Mouse (Mus musculus): Measurements from ENCODE around the gene Itprip. TPM values are rescaled to one million over a fixed set of nuclear protein-coding genes. Genes with fewer than 3 reads are reported as not detected.
A peak's percentile ranks its signal among the peaks of the same experiment; 100 is the strongest.

Itprip gene
- 3.8 and 4.9 TPM in 2 replicates for total RNA-seq (2014; rRNA removed)
- polyA plus RNA-seq (2015; fragmentation: Nextera tagmentation; extraction: Ambion mirVana), result 2.2 and 2.4 TPM in 2 replicates

DNA sequence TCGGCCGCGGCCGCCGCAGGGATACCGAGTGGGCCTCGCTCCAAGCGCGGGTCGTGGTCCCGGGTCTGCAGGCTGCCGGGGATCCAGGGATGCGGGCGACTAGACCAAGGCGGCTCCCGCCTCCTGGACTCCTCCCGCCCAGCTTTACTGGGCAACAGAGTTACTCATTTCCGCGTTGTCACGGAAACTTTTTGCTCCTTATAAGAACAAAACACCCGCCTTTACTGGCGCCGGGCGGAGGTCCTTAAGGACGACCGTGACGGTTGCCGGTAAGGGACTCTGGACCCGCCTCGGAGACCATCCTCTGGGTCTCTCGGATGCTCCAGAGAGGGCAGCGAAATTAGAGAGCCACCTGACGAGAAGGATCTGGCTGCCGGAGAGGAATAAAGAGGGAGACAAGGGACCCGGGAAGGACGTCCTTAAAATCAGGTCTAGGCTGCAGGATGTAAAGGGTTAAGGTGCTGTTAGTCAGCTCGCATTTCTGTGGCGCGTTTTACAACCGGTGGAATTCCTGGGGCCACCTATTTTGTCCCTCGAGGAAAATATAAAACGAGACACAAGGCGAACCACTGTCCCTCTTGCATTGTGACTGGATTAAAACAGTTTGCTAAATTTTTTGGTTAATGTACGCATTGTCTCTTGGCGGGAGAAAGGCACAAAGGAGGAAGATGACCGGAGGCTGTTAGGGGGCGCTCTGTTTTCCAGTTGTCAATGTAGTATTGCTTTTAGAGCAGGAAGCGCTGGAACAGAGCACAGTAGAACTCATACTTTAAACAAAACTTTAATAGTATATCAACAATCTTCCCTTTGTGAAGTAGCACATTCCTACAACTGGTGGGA lies at the start of gene Itprip, which contains the start of gene Cfap43:
TSS of gene Itprip (minus strand) at position 174 of the 840 bp plus-strand sequence.
TSS of gene Cfap43 (minus strand) at position 162 of the 840 bp plus-strand sequence.
- DNase-seq, result peak; percentile 89
- H3K36me3 ChIP-seq (ENCODE audit: insufficient read depth), result no peaks in the 10 kb centered on the region
- peak; percentile 63 for TF ChIP-seq CTCF (IDR thresholded peaks at IDR 0.05; ENCODE audit: low read depth)
- WGBS, result under 1% methylated on average over 48 of the region's 48 CpGs
- peak within 1 kb of the TSS; percentile 96 for H3K4me2 ChIP-seq (ENCODE audit: low read depth)
- peaks cover 13% of the 10 kb centered on the region; the same call in 1 of the 2 replicates for H3K4me1 ChIP-seq (ENCODE audit: insufficient read depth)
- peak; percentile 86 for ATAC-seq
- peak within 1 kb of the TSS; percentile 62 for H3K9ac ChIP-seq
- H3K27ac ChIP-seq (ENCODE audit: low read depth, low read length), result peak within 1 kb of the TSS; percentile 69
- H3K4me3 ChIP-seq (ENCODE audit: low read depth, low read length), result peak within 1 kb of the TSS; percentile 82
- no peaks in the 10 kb centered on the region for H3K27me3 ChIP-seq (ENCODE audit: insufficient read depth, low read length)
- no peaks in the 10 kb centered on the region for H3K9me3 ChIP-seq (ENCODE audit: low read length)

DNA sequence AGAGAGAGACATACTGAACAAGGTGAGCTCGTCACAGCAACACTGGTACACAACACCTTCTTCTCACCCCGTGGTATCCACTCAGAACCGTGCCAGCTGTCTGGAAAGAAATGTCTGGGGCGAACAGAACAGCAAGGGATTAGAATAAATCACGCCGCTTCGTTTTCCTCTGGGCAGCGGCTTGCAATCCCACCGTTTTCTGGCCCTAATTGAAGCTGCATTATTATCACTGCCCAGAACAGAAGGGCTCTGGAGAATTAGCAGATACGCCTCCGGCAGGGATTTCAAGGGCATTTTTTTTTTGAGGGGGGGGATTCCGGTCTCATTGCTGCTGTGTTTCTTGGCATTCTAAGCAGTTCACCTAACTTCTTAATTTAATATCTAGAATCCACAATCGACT lies 39.1 kb upstream of the Itprip start:
- H3K27me3 ChIP-seq (ENCODE audit: insufficient read depth, low read length), result no peaks in the 10 kb centered on the region
- ATAC-seq, result no peak
- no peak overlapping the region for H3K4me2 ChIP-seq (ENCODE audit: low read depth)
- H3K27ac ChIP-seq (ENCODE audit: low read depth, low read length), result no peak overlapping the region
- H3K9me3 ChIP-seq (ENCODE audit: low read length), result no peaks in the 10 kb centered on the region
- no peak for TF ChIP-seq CTCF (IDR thresholded peaks at IDR 0.05; ENCODE audit: low read depth)
- H3K36me3 ChIP-seq (ENCODE audit: insufficient read depth), result no peaks in the 10 kb centered on the region
- H3K4me1 ChIP-seq (ENCODE audit: insufficient read depth), result 0 out of 2 replicates have a peak, but pooled peaks cover under 1% of the 10 kb centered on the region
- H3K4me3 ChIP-seq (ENCODE audit: low read depth, low read length), result no peak overlapping the region
- DNase-seq, result no peak
- H3K9ac ChIP-seq, result no peak overlapping the region
- WGBS, result 39% methylated on average over 13 of the region's 13 CpGs

DNA sequence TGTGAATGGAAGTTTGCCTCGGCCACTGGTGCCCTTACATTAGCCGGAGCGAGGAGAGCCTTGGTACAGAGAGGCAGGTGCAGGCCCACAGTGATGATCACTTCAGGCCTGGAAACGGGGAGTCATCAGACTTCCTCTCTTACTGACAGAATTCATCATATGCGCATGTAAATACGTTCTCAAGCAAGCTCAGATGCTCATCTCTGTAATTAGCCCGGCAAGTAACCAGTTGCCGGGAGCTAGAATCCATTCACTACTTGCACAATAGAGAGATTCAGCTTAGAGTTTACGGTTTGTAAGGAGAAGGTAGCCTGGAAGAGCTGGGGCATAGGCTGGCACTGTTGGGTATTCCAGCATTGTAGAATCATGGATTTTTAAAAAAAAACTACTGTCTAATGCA lies 34.1 kb upstream of the Itprip start:
- Histone ChIP-seq H3K27ac (ENCODE audit: low read depth, low read length) (no peak overlapping the region), H3K9me3 (ENCODE audit: low read length) (no peaks in the 10 kb centered on the region), H3K4me1 (ENCODE audit: insufficient read depth) (0 out of 2 replicates have a peak, but pooled peaks cover 9% of the 10 kb centered on the region), H3K36me3 (ENCODE audit: insufficient read depth) (no peaks in the 10 kb centered on the region), H3K9ac (no peak overlapping the region), H3K27me3 (ENCODE audit: insufficient read depth, low read length) (no peaks in the 10 kb centered on the region), H3K4me3 (ENCODE audit: low read depth, low read length) (no peak overlapping the region), H3K4me2 (ENCODE audit: low read depth) (no peak overlapping the region)
- TF ChIP-seq CTCF (IDR thresholded peaks at IDR 0.05; ENCODE audit: low read depth), result no peak
- ATAC-seq (peak; percentile 38), DNase-seq (peak; percentile 31)
- 36% methylated on average over 9 of the region's 9 CpGs for WGBS

DNA sequence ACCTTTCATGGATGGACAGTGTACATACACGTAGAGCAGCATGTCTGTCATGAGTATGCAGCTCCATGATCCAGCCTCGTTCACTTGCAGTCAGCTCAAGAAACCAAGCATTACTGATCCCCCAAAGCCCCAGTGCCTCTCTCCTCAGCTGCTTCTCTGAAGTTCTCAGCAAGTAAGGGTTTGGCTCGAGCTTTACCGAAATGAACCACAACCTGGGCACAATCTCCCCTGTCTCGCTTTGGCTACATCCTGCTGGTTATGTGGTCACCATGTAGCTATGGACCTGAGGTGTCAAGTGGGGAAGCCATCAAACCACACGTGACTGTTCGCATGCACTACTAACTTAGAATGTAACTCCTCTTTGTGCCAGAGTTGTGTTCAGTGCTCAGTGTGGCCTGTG lies 31.8 kb upstream of the Itprip start:
- ATAC-seq (no peak), DNase-seq (no peak)
- Histone ChIP-seq H3K4me3 (ENCODE audit: low read depth, low read length) (no peak overlapping the region), H3K9me3 (ENCODE audit: low read length) (no peaks in the 10 kb centered on the region), H3K9ac (no peak overlapping the region), H3K27me3 (ENCODE audit: insufficient read depth, low read length) (no peaks in the 10 kb centered on the region), H3K4me2 (ENCODE audit: low read depth) (no peak overlapping the region), H3K27ac (ENCODE audit: low read depth, low read length) (no peak overlapping the region), H3K36me3 (ENCODE audit: insufficient read depth) (no peaks in the 10 kb centered on the region), H3K4me1 (ENCODE audit: insufficient read depth) (0 out of 2 replicates have a peak, but pooled peaks cover 9% of the 10 kb centered on the region)
- WGBS, result 91% methylated on average over 7 of the region's 7 CpGs
- no peak for TF ChIP-seq CTCF (IDR thresholded peaks at IDR 0.05; ENCODE audit: low read depth)

DNA sequence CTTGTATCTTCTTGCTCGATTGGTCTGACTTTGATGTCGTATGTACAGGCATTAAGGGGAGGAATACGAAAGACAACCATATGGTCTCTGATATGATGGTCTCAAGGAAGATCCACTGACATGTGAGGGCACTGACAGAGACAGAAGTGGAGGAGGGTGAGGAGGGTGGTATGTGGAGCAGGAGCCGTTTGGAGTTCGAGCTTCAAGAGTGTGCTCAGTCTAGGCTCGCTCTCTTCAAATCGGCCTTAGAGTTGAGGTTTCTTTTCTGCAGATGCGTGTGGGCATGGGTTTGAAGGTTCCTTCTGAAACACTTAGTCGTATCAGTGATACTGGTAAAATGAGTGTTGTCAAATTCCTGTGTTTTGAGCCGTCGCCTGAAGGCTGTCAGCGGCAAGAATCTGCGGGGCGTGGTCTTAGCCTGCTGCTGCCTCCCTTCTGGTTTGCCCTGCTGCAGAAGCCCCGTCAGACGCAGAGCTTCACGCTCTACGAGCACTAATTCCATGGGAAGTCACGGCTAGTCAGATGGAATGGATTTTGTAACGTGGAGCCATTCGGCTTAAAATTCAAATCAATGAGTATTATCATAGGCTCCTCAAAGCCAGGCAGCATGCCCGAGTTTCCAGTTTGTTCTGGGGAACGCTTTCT lies 27.8 kb upstream of the Itprip start:
- DNase-seq, result peak; percentile 45
- no peak overlapping the region for H3K9ac ChIP-seq
- TF ChIP-seq CTCF (IDR thresholded peaks at IDR 0.05; ENCODE audit: low read depth), result no peak
- no peak overlapping the region for H3K27ac ChIP-seq (ENCODE audit: low read depth, low read length)
- peak overlapping the region; percentile 8; the same call in 1 of the 2 replicates for H3K4me2 ChIP-seq (ENCODE audit: low read depth)
- WGBS, result 47% methylated on average over 23 of the region's 23 CpGs
- H3K27me3 ChIP-seq (ENCODE audit: insufficient read depth, low read length), result no peaks in the 10 kb centered on the region
- no peaks in the 10 kb centered on the region for H3K36me3 ChIP-seq (ENCODE audit: insufficient read depth)
- no peak overlapping the region for H3K4me3 ChIP-seq (ENCODE audit: low read depth, low read length)
- no peaks in the 10 kb centered on the region for H3K4me1 ChIP-seq (ENCODE audit: insufficient read depth)
- ATAC-seq, result peak; percentile 54; the same call in 1 of the 2 replicates
- H3K9me3 ChIP-seq (ENCODE audit: low read length), result no peaks in the 10 kb centered on the region

DNA sequence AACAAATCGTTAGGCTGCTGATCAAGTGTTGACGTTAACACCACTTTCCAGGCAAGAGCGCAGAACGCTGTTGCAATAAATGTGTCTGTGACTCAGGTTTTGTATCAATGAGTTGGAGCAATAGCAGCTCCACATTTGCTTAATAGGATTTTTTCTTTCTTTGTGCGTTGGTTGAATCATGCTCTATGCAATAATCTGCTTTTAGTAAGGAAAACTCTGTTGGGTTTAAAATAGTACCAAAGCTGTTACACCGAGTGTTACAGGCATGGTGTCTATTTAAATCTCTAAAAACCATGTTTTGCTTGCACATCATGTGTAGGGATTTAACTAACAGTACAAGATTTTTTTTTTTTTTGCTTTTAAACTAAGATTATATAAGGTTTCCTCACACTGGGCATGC lies 20.3 kb upstream of the Itprip start:
- Histone ChIP-seq H3K4me1 (ENCODE audit: insufficient read depth) (peaks cover 2% of the 10 kb centered on the region; the same call in 1 of the 2 replicates), H3K27ac (ENCODE audit: low read depth, low read length) (no peak overlapping the region), H3K4me2 (ENCODE audit: low read depth) (no peak overlapping the region), H3K9me3 (ENCODE audit: low read length) (no peaks in the 10 kb centered on the region), H3K9ac (no peak overlapping the region), H3K36me3 (ENCODE audit: insufficient read depth) (no peaks in the 10 kb centered on the region), H3K4me3 (ENCODE audit: low read depth, low read length) (no peak overlapping the region), H3K27me3 (ENCODE audit: insufficient read depth, low read length) (no peaks in the 10 kb centered on the region)
- TF ChIP-seq CTCF (IDR thresholded peaks at IDR 0.05; ENCODE audit: low read depth), result no peak
- WGBS, result 33% methylated on average over 6 of the region's 6 CpGs
- ATAC-seq (peak; percentile 14; the same call in 1 of the 2 replicates), DNase-seq (peak; percentile 59)
